Mouse (Mus musculus) retina, postnatal 7 days (tissue): ENCODE results near the gene Tldc1.

Experiments used
- DNase-seq: peaks from one replicate; pipeline ENCODE4 v3.0.0-alpha.2; 2012; ENCODE audit warnings: low read depth, low spot score

The Tldc1 gene

GRCm38 (mm10) chr8:119776668-119777245 is 1.5 kb downstream of the Tldc1 start:
- DNase-seq, result no peak

- no peak for DNase-seq
These were observed 12.3 kb downstream of the Tldc1 start for GRCm38 (mm10) chr8:119765761-119766444.

- DNase-seq, result no peak
These were observed 12.9 kb downstream of the Tldc1 start for GRCm38 (mm10) chr8:119765311-119765710.

GRCm38 (mm10) chr8:119762226-119763220 is 15.7 kb downstream of the Tldc1 start:
- no peak for DNase-seq

- DNase-seq, result no peak
These were observed 16.5 kb downstream of the Tldc1 start for GRCm38 (mm10) chr8:119761692-119762091.

- no peak for DNase-seq
These were observed 21.7 kb downstream of the Tldc1 start for GRCm38 (mm10) chr8:119756538-119756937.

- DNase-seq, result no peak
These were observed 22.1 kb downstream of the Tldc1 start for GRCm38 (mm10) chr8:119756147-119756461.

GRCm38 (mm10) chr8:119755238-119756146 is 22.7 kb downstream of the Tldc1 start:
- DNase-seq, result no peak

GRCm38 (mm10) chr8:119744604-119745003 is 33.6 kb downstream of the Tldc1 start:
- no peak for DNase-seq

- DNase-seq, result peak; percentile 54
These were observed 34.8 kb downstream of the Tldc1 start for GRCm38 (mm10) chr8:119743291-119744026.

GRCm38 (mm10) chr8:119742409-119742808 is 35.8 kb downstream of the Tldc1 start:
- DNase-seq, result no peak

- DNase-seq, result no peak
These were observed 37.6 kb downstream of the Tldc1 start for GRCm38 (mm10) chr8:119740634-119741033.

- no peak for DNase-seq
These were observed 39.9 kb downstream of the Tldc1 start for GRCm38 (mm10) chr8:119738129-119738907.

GRCm38 (mm10) chr8:119737093-119737900 is 40.9 kb downstream of the Tldc1 start:
- DNase-seq, result no peak

GRCm38 (mm10) chr8:119736348-119736917 is 41.8 kb downstream of the Tldc1 start:
- no peak for DNase-seq

- no peak for DNase-seq
These were observed 46.1 kb downstream of the Tldc1 start for GRCm38 (mm10) chr8:119732072-119732471.

- DNase-seq, result no peak
These were observed 49.8 kb downstream of the Tldc1 start for GRCm38 (mm10) chr8:119728351-119728895.

- no peak for DNase-seq
These were observed 51.1 kb downstream of the Tldc1 start for GRCm38 (mm10) chr8:119727093-119727492.
